Mouse (Mus musculus) hindbrain, embryonic 11.5 days (tissue): ENCODE data around the gene Hexim2. TPM values are rescaled to one million over a fixed set of nuclear protein-coding genes. Genes with fewer than 3 reads are reported as not detected.

ENCODE experiments used
- ATAC-seq: fragments of 200-750 bp; cut with Nextera tagmentation; 2 replicates; pipeline ENCODE4 v1.8.0; 2017; ENCODE audit warnings: mild to moderate bottlenecking, moderate TSS enrichment, moderate library complexity; ENCODE audit not compliant: low FRiP score
- DNase-seq: peaks from one replicate; pipeline ENCODE4 v3.0.0-alpha.2; 2015; ENCODE audit warnings: low spot score
- H3K27ac ChIP-seq: fragments of 300-500 bp; sonication (generic); 2 replicates; pipeline ENCODE4 v1.5.1; 2014; ENCODE audit warnings: mild to moderate bottlenecking, low read depth, low read length
- H3K27me3 ChIP-seq: fragments of 300-500 bp; sonication (generic); 2 replicates; pipeline ENCODE4 v1.6.1; 2014; ENCODE audit warnings: mild to moderate bottlenecking, low read length, moderate library complexity, mixed read lengths; ENCODE audit not compliant: control insufficient read depth, insufficient read depth
- H3K36me3 ChIP-seq: fragments of 300-500 bp; sonication (generic); 2 replicates; pipeline ENCODE4 v1.6.1; 2014; ENCODE audit warnings: mild to moderate bottlenecking, low read length, moderate library complexity, mixed read lengths; ENCODE audit not compliant: control insufficient read depth, insufficient read depth
- H3K4me1 ChIP-seq: fragments of 300-500 bp; sonication (generic); replicated peaks from 2 replicates; pipeline ENCODE4 v1.6.1; 2014; ENCODE audit warnings: low read length, mixed read lengths; ENCODE audit not compliant: control insufficient read depth, insufficient read depth
- H3K4me2 ChIP-seq: fragments of 300-500 bp; sonication (generic); replicated peaks from 2 replicates; pipeline ENCODE4 v1.6.1; 2014; ENCODE audit warnings: mild to moderate bottlenecking, low read depth, low read length
- H3K4me3 ChIP-seq: fragments of 300-500 bp; sonication (generic); 2 replicates; pipeline ENCODE4 v1.5.1; 2014; ENCODE audit warnings: low read depth, low read length
- H3K9ac ChIP-seq: fragments of 300-500 bp; sonication (generic); 2 replicates; pipeline ENCODE4 v1.6.1; 2014; ENCODE audit warnings: low read depth, low read length
- H3K9me3 ChIP-seq: fragments of 300-500 bp; sonication (generic); 2 replicates; pipeline ENCODE4 v1.6.1; 2016; ENCODE audit warnings: low read length; ENCODE audit not compliant: control insufficient read depth
- WGBS: fragments of 180-500 bp; shearing (Covaris S2); extraction: QIAGEN DNeasy Blood & Tissue Kit; methylation state at CpG from one replicate; pipeline ENCODE4 v1.1.7; 2014; 5-methylcytosine and 5-hydroxymethylcytosine counted together
- polyA plus RNA-seq: library from polyadenylated mRNA; unstranded; fragments of >200 nt; fragmentation: Nextera tagmentation; extraction: Ambion mirVana; gene quantifications from 2 replicates; pipeline ENCODE4 v1.2.1, GENCODE M21; 2014

Gene Hexim2
- polyA plus RNA-seq, 1 experiment from 2014 or later, result 5.2 TPM

- H3K9me3 ChIP-seq, result no peaks in the 10 kb centered on the region
- H3K27ac ChIP-seq, result no peak overlapping the region
- H3K4me3 ChIP-seq, result no peak overlapping the region
- no peak for ATAC-seq
- H3K27me3 ChIP-seq, result peaks cover 41% of the 10 kb centered on the region
- no peak overlapping the region for H3K9ac ChIP-seq
- H3K36me3 ChIP-seq, result no peaks in the 10 kb centered on the region
- DNase-seq, result no peak
- peak overlapping the region; percentile 99; the same call in 1 of the 2 replicates for H3K4me2 ChIP-seq
- 45% methylated on average over 9 of the region's 9 CpGs for WGBS
- no peaks in the 10 kb centered on the region for H3K4me1 ChIP-seq
Measured at GRCm38 (mm10) chr11:103171703-103172391, 39.6 kb downstream of the Hexim2 start.

- Histone ChIP-seq H3K9me3 (no peaks in the 10 kb centered on the region), H3K27ac (no peak overlapping the region), H3K9ac (no peak overlapping the region), H3K4me3 (no peak overlapping the region), H3K27me3 (peaks cover 41% of the 10 kb centered on the region), H3K4me1 (no peaks in the 10 kb centered on the region), H3K36me3 (no peaks in the 10 kb centered on the region), H3K4me2 (no peak overlapping the region)
- ATAC-seq (no peak), DNase-seq (no peak)
- WGBS, result 67% methylated on average over 5 of the region's 6 CpGs
Measured at GRCm38 (mm10) chr11:103172392-103173040, 40.3 kb downstream of the Hexim2 start.

GRCm38 (mm10) chr11:103173041-103173770, 41.0 kb downstream of the Hexim2 start:
- DNase-seq (no peak), ATAC-seq (no peak)
- no peak overlapping the region for H3K27ac ChIP-seq
- no peak overlapping the region for H3K4me2 ChIP-seq
- H3K36me3 ChIP-seq, result no peaks in the 10 kb centered on the region
- no peaks in the 10 kb centered on the region for H3K9me3 ChIP-seq
- peaks cover 41% of the 10 kb centered on the region for H3K27me3 ChIP-seq
- no peak overlapping the region for H3K4me3 ChIP-seq
- no peaks in the 10 kb centered on the region for H3K4me1 ChIP-seq
- H3K9ac ChIP-seq, result no peak overlapping the region
- 78% methylated on average over 7 of the region's 7 CpGs for WGBS

GRCm38 (mm10) chr11:103173771-103174344, 41.6 kb downstream of the Hexim2 start:
- no peak for ATAC-seq
- H3K27me3 ChIP-seq, result peaks cover 41% of the 10 kb centered on the region
- H3K4me1 ChIP-seq, result no peaks in the 10 kb centered on the region
- H3K9ac ChIP-seq, result no peak overlapping the region
- H3K9me3 ChIP-seq, result no peaks in the 10 kb centered on the region
- WGBS, result 87% methylated on average over 11 of the region's 11 CpGs
- DNase-seq, result no peak
- H3K4me3 ChIP-seq, result no peak overlapping the region
- no peak overlapping the region for H3K4me2 ChIP-seq
- H3K27ac ChIP-seq, result no peak overlapping the region
- H3K36me3 ChIP-seq, result no peaks in the 10 kb centered on the region

GRCm38 (mm10) chr11:103174411-103174832, 42.2 kb downstream of the Hexim2 start:
- ATAC-seq (no peak), DNase-seq (no peak)
- H3K4me2 ChIP-seq, result no peak overlapping the region
- H3K27ac ChIP-seq, result no peak overlapping the region
- H3K4me1 ChIP-seq, result no peaks in the 10 kb centered on the region
- no peaks in the 10 kb centered on the region for H3K36me3 ChIP-seq
- 86% methylated on average over 5 of the region's 5 CpGs for WGBS
- peaks cover 38% of the 10 kb centered on the region for H3K27me3 ChIP-seq
- no peak overlapping the region for H3K4me3 ChIP-seq
- no peaks in the 10 kb centered on the region for H3K9me3 ChIP-seq
- no peak overlapping the region for H3K9ac ChIP-seq

- H3K9me3 ChIP-seq, result no peaks in the 10 kb centered on the region
- H3K36me3 ChIP-seq, result no peaks in the 10 kb centered on the region
- ATAC-seq (no peak), DNase-seq (no peak)
- no peak overlapping the region for H3K9ac ChIP-seq
- H3K27me3 ChIP-seq, result peaks cover 32% of the 10 kb centered on the region
- no peak overlapping the region for H3K27ac ChIP-seq
- 60% methylated on average over 8 of the region's 8 CpGs for WGBS
- no peak overlapping the region for H3K4me2 ChIP-seq
- no peak overlapping the region for H3K4me3 ChIP-seq
- H3K4me1 ChIP-seq, result no peaks in the 10 kb centered on the region
Measured at GRCm38 (mm10) chr11:103174891-103175391, 42.7 kb downstream of the Hexim2 start.

- DNase-seq (no peak), ATAC-seq (no peak)
- Histone ChIP-seq H3K4me1 (no peaks in the 10 kb centered on the region), H3K36me3 (no peaks in the 10 kb centered on the region), H3K27me3 (peaks cover 23% of the 10 kb centered on the region), H3K4me3 (no peak overlapping the region), H3K27ac (no peak overlapping the region), H3K9ac (no peak overlapping the region), H3K4me2 (no peak overlapping the region), H3K9me3 (no peaks in the 10 kb centered on the region)
- 75% methylated on average over 14 of the region's 14 CpGs for WGBS
Measured at GRCm38 (mm10) chr11:103175688-103176442, 43.6 kb downstream of the Hexim2 start.

- Histone ChIP-seq H3K4me1 (no peaks in the 10 kb centered on the region), H3K4me3 (no peak overlapping the region), H3K9ac (no peak overlapping the region), H3K27me3 (peaks cover 17% of the 10 kb centered on the region), H3K4me2 (no peak overlapping the region), H3K9me3 (no peaks in the 10 kb centered on the region), H3K27ac (no peak overlapping the region), H3K36me3 (no peaks in the 10 kb centered on the region)
- ATAC-seq (no peak), DNase-seq (no peak)
- 100% methylated on average over 1 of the region's 1 CpGs for WGBS
Measured at GRCm38 (mm10) chr11:103176510-103176909, 44.3 kb downstream of the Hexim2 start.
